Mouse (Mus musculus) limb, embryonic 12.5 days (tissue): ENCODE data around the gene Cnnm3. TPM values are rescaled to one million over a fixed set of nuclear protein-coding genes. Genes with fewer than 3 reads are reported as not detected.
A peak's percentile ranks its signal among the peaks of the same experiment; 100 is the strongest.

ENCODE experiments used
- ATAC-seq: fragments of 200-750 bp; cut with Nextera tagmentation; 2 replicates; pipeline ENCODE4 v1.8.0; 2017; ENCODE audit warnings: low read depth, moderate TSS enrichment; ENCODE audit not compliant: insufficient number of reproducible peaks, insufficient read depth, low FRiP score, low TSS enrichment
- H3K27ac ChIP-seq: fragments of 300-500 bp; sonication (generic); 2 replicates; pipeline ENCODE4 v1.5.1; 2016; ENCODE audit warnings: mild to moderate bottlenecking, moderate library complexity
- H3K27me3 ChIP-seq: fragments of 300-500 bp; sonication (generic); 2 replicates; pipeline ENCODE4 v1.6.1; 2016; ENCODE audit warnings: mild to moderate bottlenecking, moderate library complexity
- H3K36me3 ChIP-seq: fragments of 300-500 bp; sonication (generic); 2 replicates; pipeline ENCODE4 v1.6.1; 2016; ENCODE audit warnings: mild to moderate bottlenecking, moderate library complexity
- H3K4me1 ChIP-seq: fragments of 300-500 bp; sonication (generic); replicated peaks from 2 replicates; pipeline ENCODE4 v1.6.1; 2016
- H3K4me2 ChIP-seq: fragments of 300-500 bp; sonication (generic); 2 replicates; pipeline ENCODE4 v1.6.1; 2016; ENCODE audit warnings: mild to moderate bottlenecking, moderate library complexity
- H3K4me3 ChIP-seq: fragments of 300-500 bp; sonication (generic); replicated peaks from 2 replicates; pipeline ENCODE4 v1.5.1; 2016; ENCODE audit warnings: mild to moderate bottlenecking
- H3K9ac ChIP-seq: fragments of 300-500 bp; sonication (generic); replicated peaks from 2 replicates; pipeline ENCODE4 v1.6.1; 2016; ENCODE audit warnings: mild to moderate bottlenecking, moderate library complexity
- H3K9me3 ChIP-seq: fragments of 300-500 bp; sonication (generic); 2 replicates; pipeline ENCODE4 v1.6.1; 2016; ENCODE audit warnings: mild to moderate bottlenecking, moderate library complexity
- WGBS: fragments of 180-500 bp; shearing (Covaris S2); methylation state at CpG from one replicate; pipeline ENCODE4 v1.1.7; 2016; 5-methylcytosine and 5-hydroxymethylcytosine counted together
- polyA plus RNA-seq: library from polyadenylated mRNA; unstranded; fragments of >200 nt; fragmentation: Nextera tagmentation; extraction: Ambion mirVana; gene quantifications from 2 replicates; pipeline ENCODE4 v1.2.1, GENCODE M21; 2016

Gene Cnnm3
- polyA plus RNA-seq, result 4.4 and 5.9 TPM in 2 replicates

GRCm38 (mm10) chr1:36511289-36512021 is at the start of gene Cnnm3:
Cnnm3 (plus strand) TSS chr1:36511867.
- WGBS, result 2% methylated on average over 48 of the region's 51 CpGs
- ATAC-seq, result peak; percentile 95
- Histone ChIP-seq H3K9me3 (no peaks in the 10 kb centered on the region), H3K27me3 (no peaks in the 10 kb centered on the region), H3K36me3 (peaks cover 26% of the 10 kb centered on the region), H3K27ac (peak within 1 kb of the TSS; percentile 100), H3K9ac (peak within 1 kb of the TSS; percentile 84), H3K4me2 (peak within 1 kb of the TSS; percentile 95), H3K4me3 (peak within 1 kb of the TSS; percentile 96), H3K4me1 (peaks cover 21% of the 10 kb centered on the region)

- no peak for ATAC-seq
- Histone ChIP-seq H3K27me3 (no peaks in the 10 kb centered on the region), H3K4me3 (no peak overlapping the region), H3K4me1 (no peaks in the 10 kb centered on the region), H3K9ac (no peak overlapping the region), H3K36me3 (no peaks in the 10 kb centered on the region), H3K4me2 (no peak overlapping the region), H3K9me3 (no peaks in the 10 kb centered on the region), H3K27ac (no peak overlapping the region)
- 64% methylated on average over 4 of the region's 4 CpGs for WGBS
Observed at GRCm38 (mm10) chr1:36465641-36466160, 46.0 kb upstream of the Cnnm3 start.

GRCm38 (mm10) chr1:36467446-36467845 is 44.2 kb upstream of the Cnnm3 start:
- WGBS, result 51% methylated on average over 5 of the region's 5 CpGs
- no peak for ATAC-seq
- Histone ChIP-seq H3K36me3 (no peaks in the 10 kb centered on the region), H3K9ac (no peak overlapping the region), H3K27ac (no peak overlapping the region), H3K4me1 (peaks cover 7% of the 10 kb centered on the region), H3K4me3 (no peak overlapping the region), H3K27me3 (no peaks in the 10 kb centered on the region), H3K9me3 (no peaks in the 10 kb centered on the region), H3K4me2 (no peak overlapping the region)

GRCm38 (mm10) chr1:36469811-36470444 is 41.7 kb upstream of the Cnnm3 start:
- Histone ChIP-seq H3K4me3 (no peak overlapping the region), H3K4me2 (no peak overlapping the region), H3K36me3 (no peaks in the 10 kb centered on the region), H3K4me1 (peaks cover 32% of the 10 kb centered on the region), H3K9me3 (no peaks in the 10 kb centered on the region), H3K27ac (no peak overlapping the region), H3K9ac (no peak overlapping the region), H3K27me3 (no peaks in the 10 kb centered on the region)
- WGBS, result 60% methylated on average over 2 of the region's 2 CpGs
- no peak for ATAC-seq

GRCm38 (mm10) chr1:36471181-36472105 is 40.2 kb upstream of the Cnnm3 start, which contains the start of gene Cnnm4:
Cnnm4 (plus strand) TSS chr1:36471620.
- Histone ChIP-seq H3K27ac (peak within 1 kb of the TSS; percentile 69; the same call in 1 of the 2 replicates), H3K4me3 (peak within 1 kb of the TSS; percentile 68), H3K9ac (peak within 1 kb of the TSS; percentile 70), H3K36me3 (no peaks in the 10 kb centered on the region), H3K4me1 (peaks cover 46% of the 10 kb centered on the region), H3K4me2 (peak within 1 kb of the TSS; percentile 69), H3K27me3 (no peaks in the 10 kb centered on the region), H3K9me3 (no peaks in the 10 kb centered on the region)
- peak; percentile 87 for ATAC-seq
- WGBS, result under 1% methylated on average over 67 of the region's 98 CpGs

- Histone ChIP-seq H3K27ac (0 out of 2 replicates have a peak overlapping the region, but pooled peaks have one; percentile 29), H3K9ac (peak overlapping the region; percentile 70), H3K27me3 (no peaks in the 10 kb centered on the region), H3K36me3 (no peaks in the 10 kb centered on the region), H3K9me3 (no peaks in the 10 kb centered on the region), H3K4me2 (peak overlapping the region; percentile 69), H3K4me1 (peaks cover 52% of the 10 kb centered on the region), H3K4me3 (peak overlapping the region; percentile 68)
- no peak for ATAC-seq
- WGBS, result 14% methylated on average over 18 of the region's 18 CpGs
Observed at GRCm38 (mm10) chr1:36472106-36472440, 39.6 kb upstream of the Cnnm3 start.

- Histone ChIP-seq H3K36me3 (no peaks in the 10 kb centered on the region), H3K4me2 (peak overlapping the region; percentile 69), H3K9me3 (no peaks in the 10 kb centered on the region), H3K4me3 (peak overlapping the region; percentile 68), H3K4me1 (peaks cover 57% of the 10 kb centered on the region), H3K9ac (peak overlapping the region; percentile 47; the same call in 1 of the 2 replicates), H3K27me3 (no peaks in the 10 kb centered on the region), H3K27ac (no peak overlapping the region)
- no peak for ATAC-seq
- WGBS, result 77% methylated on average over 10 of the region's 10 CpGs
Observed at GRCm38 (mm10) chr1:36473211-36473780, 38.4 kb upstream of the Cnnm3 start.

GRCm38 (mm10) chr1:36474646-36475045 is 37.0 kb upstream of the Cnnm3 start:
- H3K36me3 ChIP-seq, result no peaks in the 10 kb centered on the region
- 69% methylated on average over 3 of the region's 3 CpGs for WGBS
- peaks cover 58% of the 10 kb centered on the region for H3K4me1 ChIP-seq
- ATAC-seq, result no peak
- H3K4me3 ChIP-seq, result peak overlapping the region; percentile 68
- peak overlapping the region; percentile 89 for H3K27ac ChIP-seq
- H3K9me3 ChIP-seq, result no peaks in the 10 kb centered on the region
- H3K9ac ChIP-seq, result peak overlapping the region; percentile 38
- peak overlapping the region; percentile 69 for H3K4me2 ChIP-seq
- H3K27me3 ChIP-seq, result no peaks in the 10 kb centered on the region

- Histone ChIP-seq H3K4me1 (peaks cover 58% of the 10 kb centered on the region), H3K4me2 (peak overlapping the region; percentile 69), H3K27me3 (no peaks in the 10 kb centered on the region), H3K9me3 (no peaks in the 10 kb centered on the region), H3K9ac (peak overlapping the region; percentile 35; the same call in 1 of the 2 replicates), H3K36me3 (no peaks in the 10 kb centered on the region), H3K27ac (peak overlapping the region; percentile 89), H3K4me3 (peak overlapping the region; percentile 68)
- WGBS, result 46% methylated on average over 8 of the region's 8 CpGs
- no peak for ATAC-seq
Observed at GRCm38 (mm10) chr1:36475480-36476110, 36.1 kb upstream of the Cnnm3 start.

- Histone ChIP-seq H3K27me3 (no peaks in the 10 kb centered on the region), H3K4me3 (0 out of 2 replicates have a peak overlapping the region, but pooled peaks have one; percentile 68), H3K9ac (no peak overlapping the region), H3K36me3 (no peaks in the 10 kb centered on the region), H3K27ac (peak overlapping the region; percentile 89), H3K4me1 (peaks cover 58% of the 10 kb centered on the region), H3K4me2 (peak overlapping the region; percentile 69), H3K9me3 (no peaks in the 10 kb centered on the region)
- WGBS, result 84% methylated on average over 7 of the region's 7 CpGs
- no peak for ATAC-seq
Observed at GRCm38 (mm10) chr1:36476426-36476825, 35.2 kb upstream of the Cnnm3 start.
